Mouse (Mus musculus): Measurements from ENCODE around the gene Ints5. TPM values are rescaled to one million over a fixed set of nuclear protein-coding genes. Genes with fewer than 3 reads are reported as not detected.
"Not testable (repeated sequence)": the region's sequence is repeated elsewhere in the genome, so short reads cannot be mapped to it uniquely, and the experiment has no call there.

Gene Ints5
- 10 to 100 TPM; 24.4 to 25.6 TPM for total RNA-seq (2021)
- long read RNA-seq, experiment 1, partial matches to known transcripts, result 6 of 10 reads
- long read RNA-seq, experiment 1, other reads (novel, unspliced or antisense), result 0 of 10 reads
- long read RNA-seq, experiment 2, transcript Ints5-201 (2 exons, 3,274 nt), result major isoform, 5 of 15 reads
- long read RNA-seq, experiment 2, partial matches to known transcripts, result 10 of 15 reads
- long read RNA-seq, experiment 2, other reads (novel, unspliced or antisense), result 0 of 15 reads

- TF ChIP-seq CTCF (conservative IDR thresholded peaks at IDR 0.05), result no peak
- DNase-seq (ENCODE audit: low spot score in 2 of 2), result peak; percentile 84 to 87
- H3K27ac ChIP-seq, result peak within 1 kb of the TSS; percentile 85
Measured at GRCm38 (mm10) chr19:8892829-8893766, at the start of gene Ints5. Gene Ints5 (plus strand): TSS chr19:8893005.

GRCm38 (mm10) chr19:8844371-8845129 lies 48.3 kb upstream of the Ints5 start:
- peak; percentile 87 for TF ChIP-seq CTCF (conservative IDR thresholded peaks at IDR 0.05)
- no peak overlapping the region for H3K4me3 ChIP-seq
- H3K27ac ChIP-seq, result no peak overlapping the region
- DNase-seq (ENCODE audit: low spot score in 2 of 2), result peak; percentile 68 to 89

More at GRCm38 (mm10) chr19:8892829-8893766, at the start of gene Ints5:
- peak within 1 kb of the TSS; percentile 97 for H3K4me3 ChIP-seq

GRCm38 (mm10) chr19:8848356-8848755 lies 44.4 kb upstream of the Ints5 start:
- Histone ChIP-seq H3K27ac (no peak overlapping the region), H3K4me3 (no peak overlapping the region)
- no peak for DNase-seq (ENCODE audit: low spot score in 2 of 2)
- TF ChIP-seq CTCF (conservative IDR thresholded peaks at IDR 0.05), result no peak

- H3K27ac ChIP-seq, result no peak within 1 kb of the TSS
- H3K4me3 ChIP-seq, result no peak within 1 kb of the TSS
- DNase-seq (ENCODE audit: low spot score in 2 of 2), result no peak
- no peak for TF ChIP-seq CTCF (conservative IDR thresholded peaks at IDR 0.05)
Measured at GRCm38 (mm10) chr19:8850402-8850901, 42.4 kb upstream of the Ints5 start, which contains the start of gene Lrrn4cl. Gene Lrrn4cl (plus strand): TSS chr19:8850768.

- no peak overlapping the region for H3K4me3 ChIP-seq
- TF ChIP-seq CTCF (conservative IDR thresholded peaks at IDR 0.05), result no peak
- no peak for DNase-seq (ENCODE audit: low spot score in 2 of 2)
- H3K27ac ChIP-seq, result no peak overlapping the region
Measured at GRCm38 (mm10) chr19:8851639-8852038, 41.2 kb upstream of the Ints5 start.

- no peak for TF ChIP-seq CTCF (conservative IDR thresholded peaks at IDR 0.05)
- H3K4me3 ChIP-seq, result no peak overlapping the region
- DNase-seq (ENCODE audit: low spot score in 2 of 2), result no peak
- no peak overlapping the region for H3K27ac ChIP-seq
Measured at GRCm38 (mm10) chr19:8852236-8852928, 40.4 kb upstream of the Ints5 start.

- Histone ChIP-seq H3K27ac (no peak overlapping the region), H3K4me3 (no peak overlapping the region)
- no peak for DNase-seq (ENCODE audit: low spot score in 2 of 2)
- no peak for TF ChIP-seq CTCF (conservative IDR thresholded peaks at IDR 0.05)
Measured at GRCm38 (mm10) chr19:8853117-8853516, 39.7 kb upstream of the Ints5 start.

- peak in 1 of 2 experiments; percentile 47 for DNase-seq (ENCODE audit: low spot score in 2 of 2)
- no peak overlapping the region for H3K27ac ChIP-seq
- H3K4me3 ChIP-seq, result no peak overlapping the region
- TF ChIP-seq CTCF (conservative IDR thresholded peaks at IDR 0.05), result peak; percentile 85
Measured at GRCm38 (mm10) chr19:8857689-8858088, 35.1 kb upstream of the Ints5 start.

- TF ChIP-seq CTCF (conservative IDR thresholded peaks at IDR 0.05), result peak; percentile 64
- no peak for DNase-seq (ENCODE audit: low spot score in 2 of 2)
- H3K4me3 ChIP-seq, result no peak overlapping the region
Measured at GRCm38 (mm10) chr19:8859018-8859417, 33.8 kb upstream of the Ints5 start.

GRCm38 (mm10) chr19:8864265-8864664 lies 28.5 kb upstream of the Ints5 start:
- TF ChIP-seq CTCF (conservative IDR thresholded peaks at IDR 0.05), result no peak
- Histone ChIP-seq H3K4me3 (no peak overlapping the region), H3K27ac (no peak overlapping the region)
- no peak for DNase-seq (ENCODE audit: low spot score in 2 of 2)

More at GRCm38 (mm10) chr19:8859018-8859417, 33.8 kb upstream of the Ints5 start:
- no peak overlapping the region for H3K27ac ChIP-seq

GRCm38 (mm10) chr19:8870381-8870780 lies 22.4 kb upstream of the Ints5 start:
- H3K27ac ChIP-seq, result peak overlapping the region; percentile 94; the same call in 1 of the 2 replicates
- not testable (repeated sequence) for DNase-seq (ENCODE audit: low spot score in 2 of 2); H3K4me3 ChIP-seq

GRCm38 (mm10) chr19:8870838-8871237 lies 22.0 kb upstream of the Ints5 start:
- no peak for TF ChIP-seq CTCF (conservative IDR thresholded peaks at IDR 0.05)
- H3K4me3 ChIP-seq, result peak overlapping the region; percentile 99
- DNase-seq (ENCODE audit: low spot score in 2 of 2), result no peak
- H3K27ac ChIP-seq, result peak overlapping the region; percentile 94
